Mouse (Mus musculus): Measurements from ENCODE around the gene Galnt9. TPM values are rescaled to one million over a fixed set of nuclear protein-coding genes. Genes with fewer than 3 reads are reported as not detected.

Galnt9 gene
- total RNA-seq, 2 experiments from 2014 or later = 104 to 109 TPM

- no peak for DNase-seq (ENCODE audit: low spot score in 2 of 2)
Measured at GRCm38 (mm10) chr5:110526556-110526955, 17.6 kb upstream of the Galnt9 start.

GRCm38 (mm10) chr5:110531091-110531490 is 13.1 kb upstream of the Galnt9 start:
- DNase-seq (ENCODE audit: low spot score in 2 of 2) = no peak
- intact Hi-C loops (cut with DNase I) = no loop called here

More at GRCm38 (mm10) chr5:110526556-110526955, 17.6 kb upstream of the Galnt9 start:
- intact Hi-C loops (cut with DNase I) = no loop called here

- intact Hi-C loops (cut with DNase I) = no loop called here
- no peak for DNase-seq (ENCODE audit: low spot score in 2 of 2)
Measured at GRCm38 (mm10) chr5:110534402-110534801, 9.8 kb upstream of the Galnt9 start.

GRCm38 (mm10) chr5:110535964-110536363 is 8.2 kb upstream of the Galnt9 start:
- intact Hi-C loops (cut with DNase I) = no loop called here
- DNase-seq (ENCODE audit: low spot score in 2 of 2) = no peak

GRCm38 (mm10) chr5:110540947-110541346 is 3.2 kb upstream of the Galnt9 start:
- intact Hi-C loops (cut with DNase I) = loop anchor here (5.0 kb wide), 1 partner anchor 34 kb away; no protein-coding TSS in a partner anchor
- no peak for DNase-seq (ENCODE audit: low spot score in 2 of 2)

GRCm38 (mm10) chr5:110541456-110541855 is 2.7 kb upstream of the Galnt9 start:
- intact Hi-C loops (cut with DNase I) = loop anchor here (5.0 kb wide), 1 partner anchor 34 kb away; no protein-coding TSS in a partner anchor
- DNase-seq (ENCODE audit: low spot score in 2 of 2) = no peak

DNA sequence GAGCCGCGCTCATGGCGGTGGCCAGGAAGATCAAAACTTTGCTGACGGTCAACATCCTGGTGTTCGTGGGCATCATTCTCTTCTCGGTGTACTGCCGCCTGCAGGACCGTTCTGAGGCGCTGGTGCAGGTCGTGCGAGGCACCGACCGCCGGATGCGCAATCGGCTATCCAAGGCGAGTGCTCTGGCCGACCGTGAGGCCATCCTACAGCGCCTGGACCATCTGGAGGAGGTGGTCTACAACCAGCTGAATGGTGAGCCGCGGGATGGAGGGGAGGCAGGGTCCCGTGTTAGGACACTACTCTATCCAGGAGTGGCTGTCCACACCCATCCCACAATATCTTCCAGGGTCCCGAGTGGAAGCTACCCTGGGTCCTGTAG is 525 bp downstream of the Galnt9 start:
- intact Hi-C loops (cut with DNase I) = loop anchor here (5.0 kb wide), 1 partner anchor 37 kb away; no protein-coding TSS in a partner anchor
- peak in 1 of 2 experiments; percentile 36 for DNase-seq (ENCODE audit: low spot score in 2 of 2)

DNA sequence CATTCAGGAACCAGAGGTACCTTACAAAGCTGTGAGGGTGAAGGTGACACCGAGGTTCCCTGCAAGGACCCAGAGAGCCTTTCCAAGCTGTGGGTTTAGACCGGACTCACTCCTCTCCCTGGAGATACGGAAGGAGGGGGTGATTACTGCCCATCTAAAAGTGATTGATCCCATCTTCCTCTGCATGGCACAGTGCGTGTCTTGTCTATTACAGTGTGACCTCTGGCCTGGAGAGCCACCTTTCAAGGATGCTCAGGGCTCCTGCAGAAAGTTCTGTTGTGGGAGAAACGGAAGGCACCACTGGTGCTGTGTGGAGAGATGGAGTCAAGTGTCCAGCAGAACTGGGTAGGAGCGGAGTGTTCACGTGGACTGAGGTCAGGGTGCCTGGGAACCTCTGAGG is 1.2 kb downstream of the Galnt9 start:
- intact Hi-C loops (cut with DNase I) = no loop called here
- DNase-seq (ENCODE audit: low spot score in 2 of 2) = no peak

GRCm38 (mm10) chr5:110546136-110546535 is 2.0 kb downstream of the Galnt9 start:
- no peak for DNase-seq (ENCODE audit: low spot score in 2 of 2)
- intact Hi-C loops (cut with DNase I) = no loop called here

GRCm38 (mm10) chr5:110546726-110547406 is 2.7 kb downstream of the Galnt9 start:
- intact Hi-C loops (cut with DNase I) = no loop called here

DNA sequence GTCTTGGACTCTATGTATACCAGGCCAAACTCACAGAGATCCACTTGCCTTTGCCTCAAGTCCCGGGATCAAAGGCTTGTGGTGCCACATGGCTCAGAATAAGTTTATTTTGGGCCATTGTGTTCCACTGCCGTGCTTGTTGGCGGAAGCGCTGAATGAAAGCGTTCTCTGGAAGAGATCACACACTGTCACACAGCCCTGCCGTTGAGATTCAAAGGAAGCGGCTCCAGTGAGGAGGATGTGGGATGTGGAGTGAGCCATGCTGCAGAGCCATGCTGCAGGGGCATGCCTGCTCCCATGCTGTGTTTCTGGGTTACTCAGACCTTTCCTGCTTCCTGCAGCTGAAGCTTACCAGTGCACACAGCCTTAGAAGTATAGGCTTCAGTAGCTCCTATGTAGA is 4.3 kb downstream of the Galnt9 start:
- intact Hi-C loops (cut with DNase I) = no loop called here
- no peak for DNase-seq (ENCODE audit: low spot score in 2 of 2)

More at GRCm38 (mm10) chr5:110546726-110547406, 2.7 kb downstream of the Galnt9 start:
- no peak for DNase-seq (ENCODE audit: low spot score in 2 of 2)

DNA sequence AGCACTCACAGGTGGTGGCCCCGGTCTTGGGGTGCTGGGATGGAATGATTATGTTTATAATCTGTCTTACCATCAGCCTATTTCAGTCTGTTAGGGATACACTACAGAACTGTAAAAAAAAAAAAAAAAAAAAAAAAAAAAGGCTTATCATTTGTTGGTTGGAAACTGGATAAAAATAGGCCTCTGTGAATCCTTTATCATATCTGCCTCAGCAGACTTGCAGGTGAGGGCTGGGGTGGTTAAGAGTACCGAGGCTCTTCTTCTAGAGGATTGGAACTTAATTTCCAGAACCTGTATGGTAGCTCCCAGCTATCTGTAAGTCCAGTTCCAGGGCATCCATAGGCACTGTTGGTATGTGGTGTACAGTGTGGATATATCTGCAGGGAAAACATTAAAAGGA is 6.0 kb downstream of the Galnt9 start:
- intact Hi-C loops (cut with DNase I) = no loop called here
- no peak for DNase-seq (ENCODE audit: low spot score in 2 of 2)

DNA sequence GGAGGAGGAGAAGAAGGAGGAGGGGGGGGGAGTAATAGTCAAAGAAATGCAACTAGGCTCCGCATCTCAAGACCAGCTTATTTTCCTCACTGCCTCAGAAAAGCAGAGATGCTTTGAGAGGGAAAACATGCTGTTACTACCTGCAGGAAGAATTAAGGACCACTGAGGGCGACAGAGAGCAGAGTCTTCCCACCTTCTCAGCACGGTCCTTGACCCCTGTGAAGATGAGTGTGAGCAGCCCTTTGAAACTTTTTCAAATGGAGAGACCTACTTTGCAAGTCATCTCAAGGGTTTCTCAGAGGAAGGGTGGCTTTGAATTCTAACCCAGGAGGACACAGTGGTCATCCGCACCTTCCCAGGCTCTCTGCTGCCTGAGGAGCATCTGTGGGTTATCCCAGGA is 6.7 kb downstream of the Galnt9 start:
- DNase-seq (ENCODE audit: low spot score in 2 of 2) = no peak
- intact Hi-C loops (cut with DNase I) = no loop called here

- intact Hi-C loops (cut with DNase I) = no loop called here
Measured at GRCm38 (mm10) chr5:110552005-110552404, 7.8 kb downstream of the Galnt9 start.

GRCm38 (mm10) chr5:110553315-110553714 is 9.2 kb downstream of the Galnt9 start:
- no peak for DNase-seq (ENCODE audit: low spot score in 2 of 2)
- intact Hi-C loops (cut with DNase I) = no loop called here

More at GRCm38 (mm10) chr5:110552005-110552404, 7.8 kb downstream of the Galnt9 start:
- no peak for DNase-seq (ENCODE audit: low spot score in 2 of 2)

GRCm38 (mm10) chr5:110555198-110555597 is 11.0 kb downstream of the Galnt9 start:
- no peak for DNase-seq (ENCODE audit: low spot score in 2 of 2)
- intact Hi-C loops (cut with DNase I) = no loop called here

DNA sequence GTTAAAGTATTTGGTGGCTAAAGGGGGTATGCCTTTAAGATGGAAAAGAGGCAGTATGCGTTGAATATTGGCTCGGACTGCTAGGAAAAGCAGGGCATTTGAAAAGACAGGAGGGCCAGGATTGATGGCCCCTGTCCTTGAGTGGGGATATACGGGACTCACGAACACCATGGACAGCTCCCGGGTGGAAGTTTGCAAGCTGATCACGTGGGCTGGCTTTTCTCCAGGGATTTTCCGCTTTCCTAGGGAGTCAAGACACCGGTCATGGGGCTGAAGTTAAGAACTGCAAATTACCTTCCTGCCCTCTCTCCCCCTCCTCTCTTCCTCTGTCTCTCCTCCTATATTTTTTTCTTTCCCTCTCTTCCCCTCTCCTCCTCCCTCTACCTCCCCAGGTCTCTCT is 14.2 kb downstream of the Galnt9 start:
- intact Hi-C loops (cut with DNase I) = no loop called here
- no peak for DNase-seq (ENCODE audit: low spot score in 2 of 2)

DNA sequence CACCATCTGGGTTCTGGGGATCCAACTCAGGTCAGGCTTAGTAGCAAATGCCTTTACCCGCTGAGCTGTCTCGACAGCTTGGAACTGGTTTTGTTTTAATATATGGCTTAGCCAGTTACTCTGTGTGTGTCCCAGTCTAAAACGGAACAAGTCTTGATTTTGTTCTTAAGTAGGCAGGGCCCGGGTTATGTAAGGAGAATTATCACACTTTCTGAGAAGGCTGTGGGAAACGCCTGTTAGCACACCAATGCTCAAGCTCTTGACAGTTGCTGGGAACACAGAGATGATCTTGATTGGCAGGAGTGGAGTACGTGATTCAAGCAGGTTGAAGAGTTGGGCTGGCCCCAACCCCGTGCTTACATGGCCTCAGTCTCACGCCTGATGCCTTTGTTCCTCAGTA is 15.5 kb downstream of the Galnt9 start:
- intact Hi-C loops (cut with DNase I) = no loop called here
- DNase-seq (ENCODE audit: low spot score in 2 of 2) = no peak

GRCm38 (mm10) chr5:110562741-110563326 is 18.7 kb downstream of the Galnt9 start:
- peak; percentile 89 to 95 for DNase-seq (ENCODE audit: low spot score in 2 of 2)
- intact Hi-C loops (cut with DNase I) = loop anchor here (1.0 to 2.0 kb wide), 3 partner anchors 32 to 105 kb away; no protein-coding TSS in a partner anchor

GRCm38 (mm10) chr5:110564986-110565644 is 21.0 kb downstream of the Galnt9 start:
- DNase-seq (ENCODE audit: low spot score in 2 of 2) = peak in 1 of 2 experiments; percentile 35

GRCm38 (mm10) chr5:110567547-110567946 is 23.4 kb downstream of the Galnt9 start:
- no peak for DNase-seq (ENCODE audit: low spot score in 2 of 2)
- intact Hi-C loops (cut with DNase I) = no loop called here

More at GRCm38 (mm10) chr5:110564986-110565644, 21.0 kb downstream of the Galnt9 start:
- intact Hi-C loops (cut with DNase I) = no loop called here
